Mouse (Mus musculus) heart, adult 9 months (tissue): ENCODE data around the gene Zrsr2.
A peak's percentile ranks its signal among the peaks of the same experiment; 100 is the strongest.

Experiments
- DNase-seq, 2 experiments: peaks; one replicate each; pipeline ENCODE4 v3.0.0; 2022; ENCODE audit warnings: low spot score in 2 of 2

Zrsr2 gene

DNA sequence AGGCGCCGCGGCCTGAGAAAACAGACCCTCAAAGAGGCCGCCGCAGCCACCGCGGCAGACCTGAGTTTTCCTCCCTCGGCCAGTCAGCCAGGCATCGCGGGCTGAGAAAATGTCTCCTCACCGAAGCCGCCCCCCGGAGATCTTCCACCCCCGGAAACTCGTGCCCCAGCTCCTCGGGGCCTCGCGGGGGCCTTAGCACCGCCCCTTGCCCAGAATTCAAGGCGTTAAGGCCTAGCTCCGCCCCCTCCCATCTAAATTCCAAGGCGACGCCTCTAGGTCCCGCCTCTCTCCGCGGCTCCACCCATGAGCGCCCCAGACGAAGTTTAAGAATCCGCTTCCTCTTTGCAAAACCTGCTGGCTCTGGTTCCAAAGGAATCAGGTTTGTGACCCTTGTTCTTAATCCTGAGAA, at the start of gene Zrsr2:
Gene Zrsr2 (minus strand): TSS at position 195 of the 409 bp plus-strand sequence.
- peak; percentile 75 to 85 for DNase-seq

- DNase-seq = peak in 1 of 2 experiments; percentile 5
Measured at GRCm38 (mm10) chrX:164004809-164005208, 46.3 kb upstream of the Zrsr2 start.

DNA sequence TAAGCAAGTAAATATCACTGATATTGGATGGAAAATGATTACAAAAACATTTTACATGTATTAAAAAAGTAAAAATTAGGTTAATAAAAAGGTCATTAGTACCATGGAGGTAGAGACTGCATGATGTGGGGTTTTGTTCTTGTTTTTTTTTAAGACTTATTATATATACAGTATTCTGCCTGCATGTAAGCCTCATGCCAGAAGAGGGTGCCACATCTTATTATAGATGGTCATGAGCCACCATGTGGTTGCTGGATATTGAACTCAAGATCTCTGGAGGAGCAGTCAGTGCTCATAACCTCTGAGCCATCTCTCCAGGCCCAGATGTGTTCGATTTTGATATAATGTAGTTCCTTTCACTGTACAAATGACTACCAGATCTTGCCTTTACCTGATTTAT, 41.4 kb upstream of the Zrsr2 start:
- DNase-seq = no peak

DNA sequence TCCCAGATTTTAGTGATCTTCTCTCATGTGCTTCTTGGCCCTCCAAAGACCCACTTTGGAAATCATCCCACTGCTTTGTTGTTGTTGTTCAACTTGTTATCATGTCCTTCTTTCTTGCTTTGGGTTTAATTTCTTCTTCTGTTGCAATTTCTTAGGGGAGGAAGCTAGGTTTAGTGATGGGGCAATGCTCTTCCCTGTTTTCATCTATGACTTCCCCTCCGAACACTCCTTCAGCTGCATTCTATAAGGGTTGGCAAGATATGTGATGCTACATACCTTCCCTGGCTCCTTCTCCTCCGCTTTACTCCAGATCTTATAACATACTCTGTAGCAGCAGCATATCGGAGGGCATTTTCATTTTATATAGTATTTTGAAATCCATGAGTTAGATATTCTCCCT, 38.3 kb upstream of the Zrsr2 start:
- no peak for DNase-seq

- no peak for DNase-seq
Measured at GRCm38 (mm10) chrX:163987718-163988374, 29.4 kb upstream of the Zrsr2 start.

GRCm38 (mm10) chrX:163982129-163982528, 23.7 kb upstream of the Zrsr2 start:
- DNase-seq = no peak

DNA sequence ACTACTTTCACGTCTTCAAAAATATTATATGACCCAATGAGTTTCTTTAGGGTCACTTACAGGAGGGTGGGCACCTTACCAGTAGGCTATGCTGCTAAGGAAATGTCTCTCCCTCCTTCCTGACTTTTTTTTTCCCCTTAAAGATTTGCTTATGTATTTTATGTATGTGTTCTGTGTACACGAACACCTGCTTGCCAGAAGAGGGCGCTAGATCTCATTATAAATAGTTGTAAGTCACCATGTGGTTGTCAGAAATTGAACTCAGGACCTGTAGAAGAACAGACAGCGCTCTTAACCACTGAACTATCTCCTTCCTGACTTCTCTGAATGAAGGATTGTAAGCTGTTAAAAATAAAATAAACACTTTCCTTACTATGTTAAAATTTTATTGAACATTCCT, 23.0 kb upstream of the Zrsr2 start:
- no peak for DNase-seq

DNA sequence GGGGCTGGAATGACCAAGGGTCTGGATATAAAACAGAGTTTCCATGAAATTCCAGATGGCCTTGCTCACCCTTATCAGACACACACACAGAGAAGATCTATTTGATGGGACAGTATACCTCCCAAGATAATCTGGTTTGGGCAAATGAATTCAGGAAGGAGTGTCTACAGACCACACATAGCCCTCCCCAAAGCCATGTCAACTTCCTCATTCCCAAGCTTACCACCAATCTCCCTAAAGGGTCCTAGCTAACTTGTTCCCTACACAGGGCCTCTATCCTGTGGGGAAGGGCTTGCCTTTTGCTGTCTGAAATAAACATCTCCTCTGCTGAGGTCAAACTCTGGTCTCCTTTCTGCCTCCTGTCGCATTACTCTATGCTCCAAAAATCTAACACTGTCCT, 22.6 kb upstream of the Zrsr2 start:
- DNase-seq = no peak

DNA sequence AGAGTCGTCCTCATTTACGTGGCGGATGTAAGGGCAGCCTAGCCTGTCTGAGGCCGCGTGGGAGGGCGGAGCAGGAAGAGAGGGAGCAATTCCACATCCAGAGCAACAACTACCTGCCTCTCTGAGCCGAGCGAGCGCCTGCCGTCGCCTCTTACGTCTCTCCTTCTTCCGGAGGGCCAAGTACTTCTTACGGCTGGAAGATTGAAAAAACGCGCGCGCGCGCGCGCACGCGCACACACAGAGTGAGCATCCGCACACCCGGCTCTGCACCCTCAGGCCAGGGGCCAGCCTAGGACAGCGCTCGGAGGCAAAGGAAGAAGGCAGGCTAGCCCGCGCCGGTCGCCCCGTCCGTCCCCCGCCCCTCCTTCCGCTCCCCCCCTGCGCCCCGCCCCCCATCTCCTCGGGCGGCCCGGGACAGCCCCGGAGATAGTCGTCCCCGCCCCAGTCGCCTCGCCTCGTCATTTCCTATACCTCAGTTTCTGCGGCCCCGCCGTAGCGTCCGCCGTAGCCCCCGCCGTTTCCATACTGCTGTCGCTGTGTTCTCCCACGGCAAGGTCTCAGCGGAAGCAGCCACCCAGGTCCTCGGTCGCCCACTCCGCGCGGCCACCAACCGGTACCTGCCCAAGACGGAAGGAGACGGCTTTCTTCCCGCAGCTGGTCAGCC, 526 bp downstream of the Zrsr2 start:
- DNase-seq = peak; percentile 13 to 58

DNA sequence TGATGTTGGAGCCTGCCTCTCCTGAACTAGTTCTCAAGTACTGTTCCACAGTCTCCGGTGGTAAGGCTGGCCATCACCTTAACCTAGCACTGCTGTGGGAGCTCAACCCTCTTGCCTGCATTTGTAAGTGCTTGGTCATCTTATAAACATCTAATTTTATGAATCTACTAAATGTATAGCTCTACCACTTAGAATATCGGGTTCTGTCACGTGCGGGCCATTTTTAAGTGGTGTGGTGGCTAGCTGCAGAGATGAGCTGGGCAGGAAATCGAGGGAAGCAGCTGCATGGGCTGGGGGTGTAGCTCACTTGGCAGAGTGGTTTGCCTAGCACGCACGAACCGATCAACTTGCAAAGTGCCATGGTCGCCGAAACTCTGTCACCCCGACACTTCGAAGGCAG, 1.1 kb downstream of the Zrsr2 start:
- DNase-seq = no peak

GRCm38 (mm10) chrX:163951618-163952017, 6.8 kb downstream of the Zrsr2 start:
- DNase-seq = no peak

DNA sequence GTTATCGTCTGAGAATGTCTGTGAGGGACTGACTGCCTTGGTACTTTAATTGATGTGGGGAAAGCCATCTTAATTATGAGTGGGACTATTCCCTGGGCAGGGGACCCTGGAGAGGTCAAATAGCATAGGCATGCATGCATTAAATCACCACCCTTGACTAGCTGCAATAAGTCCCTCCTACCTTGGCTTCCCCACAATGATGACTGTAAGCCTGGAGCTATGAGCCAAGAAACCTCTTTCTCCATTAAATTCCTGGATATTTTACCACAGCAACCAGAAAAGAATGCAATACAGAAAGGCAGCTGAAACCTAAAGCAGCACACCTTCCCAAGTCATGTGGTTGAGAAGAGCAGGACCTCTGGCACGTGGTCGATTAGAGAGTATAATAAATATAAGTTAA, 14.1 kb downstream of the Zrsr2 start:
- DNase-seq = no peak

DNA sequence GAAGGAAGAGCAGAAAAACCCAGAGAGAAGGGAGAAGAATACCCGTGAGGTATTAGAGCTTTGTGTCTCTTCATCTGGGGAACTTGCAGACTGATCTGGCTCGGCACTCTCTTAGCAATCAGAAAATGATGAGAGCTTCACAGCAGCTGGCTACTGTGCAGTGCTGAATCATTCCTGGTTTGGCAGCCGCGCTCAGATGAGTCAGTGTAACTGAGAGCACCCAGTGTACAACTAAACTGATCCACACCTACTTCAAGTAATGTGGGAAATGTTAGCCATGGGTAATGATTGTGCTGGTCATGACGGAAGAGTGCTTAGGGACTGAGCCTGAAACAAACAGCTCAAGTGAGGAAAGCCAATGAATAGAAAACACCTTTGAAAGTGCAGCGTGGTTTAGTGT, 19.9 kb downstream of the Zrsr2 start:
- peak; percentile 47 to 58 for DNase-seq

DNA sequence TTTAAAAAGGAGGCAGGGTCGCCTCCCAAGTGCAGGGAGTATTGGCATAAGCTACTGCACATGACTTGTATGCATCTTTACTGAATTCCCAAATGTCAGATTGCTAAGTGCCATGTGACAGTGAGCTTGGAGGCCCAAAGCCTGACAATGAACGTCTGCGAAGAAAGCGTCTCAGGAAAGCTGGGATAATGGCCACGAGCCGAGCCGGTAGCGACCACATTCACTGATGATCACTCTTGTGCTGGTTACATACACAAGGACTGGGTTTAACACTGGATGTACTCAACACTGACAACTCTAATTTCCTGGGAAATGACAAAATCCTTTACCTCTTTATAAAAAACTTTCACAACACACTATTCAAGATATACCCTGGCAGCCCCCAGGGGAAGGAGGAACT, 23.7 kb downstream of the Zrsr2 start:
- no peak for DNase-seq

DNA sequence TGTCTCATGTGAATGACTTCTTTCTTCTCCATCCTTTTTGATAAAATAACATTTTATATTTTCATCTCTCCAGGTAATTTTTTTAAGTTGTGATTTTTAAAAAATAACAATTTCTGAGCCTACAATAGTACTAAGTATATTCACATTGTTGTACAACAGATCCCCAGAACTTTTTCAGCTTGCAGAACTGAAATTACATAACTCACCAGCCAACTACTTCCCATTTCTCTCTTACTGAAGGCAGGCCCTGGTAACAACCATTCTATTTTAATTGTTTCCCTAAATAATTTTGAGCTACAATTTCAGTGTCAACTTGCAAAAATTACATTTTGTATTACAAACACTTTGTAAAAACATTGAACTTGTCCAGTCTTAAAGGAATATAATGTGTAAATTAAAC, 28.9 kb downstream of the Zrsr2 start:
- DNase-seq = no peak

DNA sequence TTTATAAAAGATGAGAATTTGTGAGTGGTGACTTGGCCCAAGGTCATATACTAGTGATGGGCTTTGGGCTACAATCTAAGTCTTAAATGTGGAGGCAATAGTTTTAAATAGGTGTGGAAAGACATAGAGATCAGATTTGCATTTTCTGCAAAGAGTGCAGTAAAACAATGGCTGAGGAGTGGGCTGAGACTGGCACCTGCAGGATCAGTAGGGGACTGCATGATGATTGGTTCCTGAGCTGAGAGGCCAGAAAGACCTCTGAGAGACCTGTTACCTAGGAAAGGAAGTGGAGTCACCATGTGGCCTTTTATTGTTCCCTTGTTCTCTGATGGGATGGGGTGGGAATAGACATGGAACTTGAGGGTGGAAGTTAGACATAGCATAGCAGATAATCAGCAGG, 45.7 kb downstream of the Zrsr2 start:
- no peak for DNase-seq

- DNase-seq = peak in 1 of 2 experiments; percentile 25
Measured at GRCm38 (mm10) chrX:163909381-163909780, 49.1 kb downstream of the Zrsr2 start.

DNA sequence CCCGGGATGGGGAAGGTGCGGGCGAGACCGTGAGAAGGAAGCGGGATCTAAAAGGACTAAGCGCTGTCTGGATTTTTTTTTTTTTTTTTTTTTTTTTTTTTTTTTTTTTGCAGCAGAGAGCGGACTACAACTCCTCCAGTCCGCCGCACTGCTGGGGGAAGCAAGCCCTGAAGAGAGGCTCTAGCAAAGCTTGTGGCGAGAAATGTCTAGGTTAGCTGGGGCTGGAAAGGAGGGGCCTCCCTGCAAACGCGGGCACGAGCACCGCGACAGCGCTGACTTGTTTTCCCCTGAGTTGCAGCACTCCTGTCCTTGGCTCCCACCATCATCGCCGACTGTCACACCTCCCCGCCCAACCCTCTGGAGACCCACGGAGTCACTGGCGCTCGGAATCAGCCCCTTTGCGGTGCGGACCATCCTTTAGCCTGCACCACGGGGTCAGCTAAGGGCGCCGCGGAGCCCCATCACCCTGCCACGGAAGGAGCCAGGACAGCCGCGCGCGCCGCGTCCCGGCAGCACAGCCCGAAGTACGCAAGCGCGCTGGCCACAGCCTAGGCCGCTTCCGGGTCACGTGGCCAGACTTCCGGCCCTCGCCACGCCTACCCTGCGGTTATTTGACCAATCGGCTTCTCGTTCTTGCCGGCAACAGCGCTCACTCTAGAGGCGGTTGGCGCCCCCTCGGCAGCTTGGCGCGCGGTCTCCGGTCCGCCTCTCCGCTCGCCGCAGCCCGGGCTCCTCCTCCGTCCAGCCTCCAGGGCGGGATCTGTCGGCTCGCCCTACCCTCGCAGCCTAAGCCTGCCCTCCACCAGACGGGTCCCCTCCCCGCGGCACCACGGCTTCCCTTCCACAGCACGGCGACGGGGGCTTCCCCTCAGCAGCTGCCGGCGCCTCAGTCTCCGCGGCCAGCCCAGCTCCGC, 49.9 kb downstream of the Zrsr2 start, which contains the start of gene Ap1s2:
Gene Ap1s2 (plus strand): TSS at position 681 of the 914 bp plus-strand sequence.
- peak; percentile 95 for DNase-seq

- DNase-seq = no peak
Measured at GRCm38 (mm10) chrX:163908003-163908336, 50.5 kb downstream of the Zrsr2 start.

- no peak for DNase-seq
Measured at GRCm38 (mm10) chrX:163906861-163907260, 51.6 kb downstream of the Zrsr2 start.

- DNase-seq = no peak
Measured at GRCm38 (mm10) chrX:163899431-163900020, 58.9 kb downstream of the Zrsr2 start.

DNA sequence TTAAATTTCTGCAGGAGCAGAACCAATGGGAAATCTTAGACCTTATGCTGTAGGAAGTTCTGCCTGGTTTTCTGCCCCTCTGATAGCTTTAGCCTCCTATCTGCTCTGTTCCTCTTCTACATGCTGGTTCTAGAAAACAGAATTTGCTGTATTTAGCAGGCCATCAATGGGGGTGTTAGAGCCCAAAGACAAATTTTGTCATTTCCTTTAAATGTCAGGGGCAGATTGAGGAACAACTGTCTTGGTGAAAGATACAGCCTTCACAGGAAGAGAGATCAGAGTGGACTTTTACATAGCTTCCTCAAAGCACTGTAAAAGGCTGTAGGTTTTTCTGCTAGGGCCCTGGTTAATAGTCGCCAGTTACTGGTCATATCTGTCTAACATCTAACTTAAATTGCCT, 61.1 kb downstream of the Zrsr2 start:
- DNase-seq = no peak
